Mouse (Mus musculus) G1E-ER4 (cell line): Measurements from ENCODE around the gene Gm20498. TPM values are rescaled to one million over a fixed set of nuclear protein-coding genes. Genes with fewer than 3 reads are reported as not detected.

Experiments used
- GATA1 ChIP-seq: IDR thresholded peaks from one replicate; pipeline ENCODE4 v1.8.0; 2012; ENCODE audit warnings: low read length, inconsistent platforms
- polyA plus RNA-seq: library from polyadenylated mRNA; stranded (reverse); fragments of >175 nt; gene quantifications from 2 replicates; pipeline ENCODE4 v1.2.3, GENCODE M21; 2012

The Gm20498 gene
- polyA plus RNA-seq, 1 experiment, result 28.7 TPM

DNA sequence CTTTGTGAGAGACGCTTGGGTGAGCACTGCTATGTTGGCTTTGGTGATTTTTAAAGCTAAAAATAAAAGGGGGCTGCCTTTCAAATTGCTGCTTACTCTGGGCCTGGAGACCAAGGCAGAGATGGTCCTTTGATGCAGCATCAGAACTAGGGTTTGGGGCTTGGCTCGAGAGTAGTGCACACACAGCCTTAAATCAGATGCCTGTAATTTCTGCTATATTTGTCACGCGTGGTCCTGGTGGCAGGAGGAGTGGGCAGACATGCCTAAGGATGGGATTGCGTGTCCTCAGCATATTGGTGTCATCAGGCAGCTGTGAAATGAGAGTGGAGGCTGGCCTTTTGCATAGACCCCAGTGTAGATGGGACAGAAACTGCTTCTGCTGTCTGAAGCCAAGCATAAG lies 198.9 kb downstream of the Gm20498 start:
- no peak for TF ChIP-seq GATA1

- no peak for TF ChIP-seq GATA1
Measured at GRCm38 (mm10) chr12:81332875-81333421, 199.8 kb downstream of the Gm20498 start, which contains the start of gene Slc8a3. Slc8a3 (minus strand) TSS chr12:81333180.

GRCm38 (mm10) chr12:81331937-81332874 lies 200.5 kb downstream of the Gm20498 start:
- no peak for TF ChIP-seq GATA1

DNA sequence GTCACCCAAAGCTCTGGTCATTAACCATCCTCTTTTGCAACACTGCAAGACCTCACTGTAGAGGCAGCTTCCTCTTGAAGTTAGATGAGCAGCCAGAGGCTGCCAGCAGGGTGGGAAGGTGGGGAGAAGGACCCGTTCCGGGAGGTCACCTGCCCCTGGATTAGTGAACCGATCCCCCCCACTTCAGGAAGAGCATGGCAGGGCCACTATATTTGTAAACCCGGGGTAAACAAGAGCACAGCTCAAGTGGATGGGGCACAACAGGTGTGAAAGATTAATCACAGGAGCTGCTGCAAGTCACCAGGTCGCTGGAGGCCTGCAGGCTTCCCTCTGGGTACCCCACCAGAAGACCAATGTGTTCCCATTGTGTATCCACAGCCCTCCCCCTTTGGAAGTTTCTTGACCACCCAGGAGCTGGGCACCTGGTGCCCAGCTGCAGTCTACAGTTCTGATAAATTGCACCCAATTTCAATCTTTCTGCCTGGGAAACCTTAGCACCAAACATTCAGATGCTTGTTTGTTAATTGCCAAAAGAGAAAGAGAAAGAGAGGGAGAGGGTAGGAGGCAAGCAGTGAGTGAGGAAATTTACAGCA lies 201.6 kb downstream of the Gm20498 start:
- TF ChIP-seq GATA1, result no peak

DNA sequence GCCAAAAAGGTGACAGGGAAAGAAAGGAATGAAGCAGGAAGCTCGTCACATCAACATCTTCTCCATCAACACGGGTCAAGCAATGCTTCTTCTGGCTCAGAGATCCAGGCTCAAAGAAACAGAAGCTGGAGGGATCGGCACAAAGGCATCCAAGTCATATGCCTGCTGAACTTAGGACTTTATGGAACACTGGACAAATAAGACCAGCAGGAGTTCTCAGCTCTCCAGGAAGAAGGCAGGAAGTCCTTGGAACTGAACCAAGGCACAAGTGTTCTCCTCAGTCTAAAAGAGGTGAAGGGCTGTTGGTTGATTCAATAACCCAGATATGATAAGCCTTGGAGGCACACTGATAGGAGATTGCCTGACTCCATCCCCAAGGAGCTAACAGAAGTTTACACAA lies 207.7 kb downstream of the Gm20498 start:
- TF ChIP-seq GATA1, result no peak

GRCm38 (mm10) chr12:81324116-81324515 lies 208.6 kb downstream of the Gm20498 start:
- no peak for TF ChIP-seq GATA1

GRCm38 (mm10) chr12:81321021-81321420 lies 211.7 kb downstream of the Gm20498 start:
- TF ChIP-seq GATA1, result no peak

- no peak for TF ChIP-seq GATA1
Measured at GRCm38 (mm10) chr12:81317811-81318210, 214.9 kb downstream of the Gm20498 start.

DNA sequence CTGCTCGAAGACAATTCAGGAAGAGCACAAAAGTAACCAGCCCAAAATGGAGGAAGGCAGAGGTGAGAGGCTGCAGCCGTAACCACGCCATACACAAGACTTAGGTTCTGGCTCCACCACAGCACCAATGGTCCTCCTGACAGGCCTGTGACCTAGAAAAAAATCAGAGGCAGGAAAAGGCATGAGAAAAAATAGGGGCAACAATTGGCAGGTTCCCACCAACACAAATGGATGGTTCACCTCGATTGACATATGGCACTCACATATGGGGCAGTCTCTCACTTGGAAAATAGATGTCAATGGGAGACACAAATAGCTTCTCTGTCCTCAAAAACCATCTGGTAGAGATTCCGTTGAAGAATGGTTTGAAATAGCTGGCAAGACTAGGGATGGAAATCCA lies 216.8 kb downstream of the Gm20498 start:
- no peak for TF ChIP-seq GATA1

Other genes starting within 250 kb of the Gm20498 start
- gene Slc8a3, start 199.7 kb downstream of the Gm20498 start, polyA plus RNA-seq, result not detected in 2 replicates
- gene Gm4787, start 153.4 kb downstream of the Gm20498 start, polyA plus RNA-seq, result not detected in 2 replicates
- not detected in 2 replicates for gene Adam4, start 111.0 kb downstream of the Gm20498 start, polyA plus RNA-seq
- gene Cox16, start 47.8 kb downstream of the Gm20498 start, polyA plus RNA-seq, result 6.2 and 69.5 TPM in 2 replicates
- gene Synj2bp, start within 50 bp of the Gm20498 start, polyA plus RNA-seq, result 2.0 and 2.4 TPM in 2 replicates
- gene Adam21, start 35.6 kb upstream of the Gm20498 start, polyA plus RNA-seq, result not detected in 2 replicates
- 1.0 and 2.4 TPM in 2 replicates for gene Med6, start 62.1 kb upstream of the Gm20498 start, polyA plus RNA-seq
- gene Ttc9, start 98.3 kb upstream of the Gm20498 start, polyA plus RNA-seq, result not detected in 2 replicates
- not detected in 2 replicates for gene Map3k9, start 248.3 kb upstream of the Gm20498 start, polyA plus RNA-seq